Mouse (Mus musculus) lung, postnatal 0 days (tissue): ENCODE measurements around the gene Fchsd2.
A peak's percentile ranks its signal among the peaks of the same experiment; 100 is the strongest.

ENCODE experiments used
- CTCF ChIP-seq: IDR thresholded peaks from 2 replicates; pipeline ENCODE4 v1.5.1; 2016; ENCODE audit warnings: antibody characterized with exemption, mild to moderate bottlenecking
- EP300 ChIP-seq: IDR thresholded peaks from 2 replicates; pipeline ENCODE4 v1.6.1; 2016; ENCODE audit warnings: antibody characterized with exemption, mild to moderate bottlenecking, control low read depth

- TF ChIP-seq CTCF (no peak), EP300 (peak; percentile 61)
Measured at GRCm38 (mm10) chr7:101089242-101089641, 3.4 kb upstream of the Fchsd2 start.
